Mouse (Mus musculus): ENCODE results near the gene Zfp92. TPM values are rescaled to one million over a fixed set of nuclear protein-coding genes. Genes with fewer than 3 reads are reported as not detected.
A peak's percentile ranks its signal among the peaks of the same experiment; 100 is the strongest.
"Not testable (repeated sequence)": the region's sequence is repeated elsewhere in the genome, so short reads cannot be mapped to it uniquely, and the experiment has no call there.

Zfp92 gene
- polyA plus RNA-seq (2016; fragmentation: Nextera tagmentation; extraction: Ambion mirVana): 0.18 and 0.22 TPM in 2 replicates

GRCm38 (mm10) chrX:73410880-73411517 lies at the start of gene Zfp92:
Gene Zfp92, plus strand, starts transcription at chrX:73411096.
- H3K9me3 ChIP-seq: no peaks in the 10 kb centered on the region
- H3K4me3 ChIP-seq: peak within 1 kb of the TSS; percentile 29
- no peak within 1 kb of the TSS for H3K27ac ChIP-seq (replicated peaks)
- no peak for ATAC-seq (ENCODE audit: low FRiP score, low read depth)
- peaks cover 13% of the 10 kb centered on the region; the same call in 1 of the 2 replicates for H3K27me3 ChIP-seq
- WGBS: 24% methylated on average over 20 of the region's 20 CpGs
- H3K4me2 ChIP-seq (replicated peaks): peak within 1 kb of the TSS; percentile 47
- no peaks in the 10 kb centered on the region for H3K36me3 ChIP-seq
- no peak within 1 kb of the TSS; the same call in 1 of the 2 replicates for H3K9ac ChIP-seq (replicated peaks)
- H3K4me1 ChIP-seq: no peaks in the 10 kb centered on the region

GRCm38 (mm10) chrX:73363291-73363690 lies 47.6 kb upstream of the Zfp92 start:
- Histone ChIP-seq H3K4me3 (no peak overlapping the region), H3K36me3 (no peaks in the 10 kb centered on the region), H3K27me3 (no peaks in the 10 kb centered on the region), H3K4me2 (replicated peaks) (no peak overlapping the region), H3K27ac (replicated peaks) (no peak overlapping the region), H3K9ac (replicated peaks) (no peak overlapping the region), H3K4me1 (no peaks in the 10 kb centered on the region), H3K9me3 (no peaks in the 10 kb centered on the region)
- ATAC-seq (ENCODE audit: low FRiP score, low read depth): no peak

DNA sequence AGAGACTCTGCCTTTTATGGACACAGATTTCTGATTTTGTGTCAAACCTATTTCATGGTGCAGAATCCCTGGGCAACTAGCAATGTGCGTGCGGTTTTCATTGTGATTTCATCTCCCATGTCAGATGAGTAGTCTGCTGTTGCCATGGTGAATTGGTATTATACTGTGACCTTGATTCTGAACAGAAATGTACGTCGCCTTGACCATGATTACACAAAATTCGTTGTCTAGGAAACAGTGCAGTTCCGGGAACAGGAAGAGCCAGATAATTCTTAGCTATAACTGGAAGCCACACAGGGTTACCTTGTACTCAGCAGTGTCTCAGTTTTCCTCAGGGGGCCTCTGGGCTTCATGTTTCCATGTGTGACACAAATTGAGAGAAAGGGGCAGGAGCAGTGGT lies 26.5 kb upstream of the Zfp92 start:
- Histone ChIP-seq H3K4me1 (no peaks in the 10 kb centered on the region), H3K9me3 (no peaks in the 10 kb centered on the region), H3K27ac (replicated peaks) (0 out of 2 replicates have a peak overlapping the region, but pooled peaks have one; percentile 42), H3K4me3 (no peak overlapping the region), H3K36me3 (no peaks in the 10 kb centered on the region), H3K27me3 (no peaks in the 10 kb centered on the region), H3K4me2 (replicated peaks) (no peak overlapping the region), H3K9ac (replicated peaks) (no peak overlapping the region)
- ATAC-seq (ENCODE audit: low FRiP score, low read depth): no peak
- WGBS: 56% methylated on average over 6 of the region's 6 CpGs

DNA sequence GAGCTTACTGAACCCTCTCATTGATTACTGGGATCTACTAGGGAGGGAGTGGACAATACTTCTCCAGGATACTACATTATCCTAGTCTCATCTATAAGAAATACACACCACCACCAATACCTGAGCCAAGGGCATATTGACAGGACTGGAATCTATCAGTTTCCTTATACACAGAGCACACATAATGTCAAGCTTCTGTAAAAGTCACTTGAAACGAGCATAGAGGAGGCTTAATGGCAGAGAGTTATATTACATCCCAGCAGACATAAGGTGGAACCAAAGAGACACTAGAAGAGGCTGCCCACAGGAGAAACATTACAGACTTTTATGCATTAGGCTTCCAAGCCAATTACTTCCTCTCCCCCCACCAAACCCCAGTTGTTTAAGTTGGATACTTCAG lies 26.0 kb upstream of the Zfp92 start:
- Histone ChIP-seq H3K9ac (replicated peaks) (no peak overlapping the region), H3K4me1 (no peaks in the 10 kb centered on the region), H3K4me3 (no peak overlapping the region), H3K36me3 (no peaks in the 10 kb centered on the region), H3K27ac (replicated peaks) (peak overlapping the region; percentile 42; the same call in 1 of the 2 replicates), H3K4me2 (replicated peaks) (no peak overlapping the region), H3K9me3 (no peaks in the 10 kb centered on the region), H3K27me3 (no peaks in the 10 kb centered on the region)
- WGBS: 48% methylated on average over 1 of the region's 1 CpGs
- no peak for ATAC-seq (ENCODE audit: low FRiP score, low read depth)

DNA sequence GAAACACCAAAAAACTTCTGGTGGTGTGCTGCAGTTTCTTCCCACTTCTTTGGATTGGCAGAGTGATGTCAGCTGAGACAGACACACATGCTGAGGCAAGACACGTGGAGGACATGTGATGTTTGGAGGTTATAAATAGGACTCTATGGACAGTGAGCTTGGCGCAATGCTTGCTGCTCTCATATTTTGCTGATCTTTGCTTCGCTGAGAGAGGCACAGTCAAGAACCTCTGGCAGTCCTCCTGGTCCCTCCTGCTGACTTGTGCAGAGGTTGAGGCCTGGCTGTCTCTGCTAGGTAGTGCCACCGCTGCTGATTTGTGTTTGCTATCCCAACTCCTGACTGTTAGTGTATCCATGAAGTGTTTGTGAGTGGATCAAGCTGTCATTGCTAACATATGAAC lies 19.4 kb upstream of the Zfp92 start:
- H3K27me3 ChIP-seq: 0 out of 2 replicates have a peak, but pooled peaks cover 1% of the 10 kb centered on the region
- H3K4me1 ChIP-seq: no peaks in the 10 kb centered on the region
- H3K9me3 ChIP-seq: no peaks in the 10 kb centered on the region
- ATAC-seq (ENCODE audit: low FRiP score, low read depth): no peak
- H3K9ac ChIP-seq (replicated peaks): no peak overlapping the region
- H3K4me2 ChIP-seq (replicated peaks): no peak overlapping the region
- H3K36me3 ChIP-seq: no peaks in the 10 kb centered on the region
- H3K27ac ChIP-seq (replicated peaks): no peak overlapping the region
- H3K4me3 ChIP-seq: no peak overlapping the region
- WGBS: 87% methylated on average over 4 of the region's 4 CpGs

- no peaks in the 10 kb centered on the region for H3K36me3 ChIP-seq
- no peaks in the 10 kb centered on the region for H3K9me3 ChIP-seq
- no peak overlapping the region for H3K4me3 ChIP-seq
- no peak overlapping the region for H3K27ac ChIP-seq (replicated peaks)
- no peaks in the 10 kb centered on the region for H3K4me1 ChIP-seq
- no peak overlapping the region for H3K9ac ChIP-seq (replicated peaks)
- 100% methylated on average over 1 of the region's 1 CpGs for WGBS
- peaks cover 7% of the 10 kb centered on the region; the same call in 1 of the 2 replicates for H3K27me3 ChIP-seq
- no peak overlapping the region for H3K4me2 ChIP-seq (replicated peaks)
- ATAC-seq (ENCODE audit: low FRiP score, low read depth): no peak
Measured at GRCm38 (mm10) chrX:73396446-73396845, 14.4 kb upstream of the Zfp92 start.

GRCm38 (mm10) chrX:73398636-73399035 lies 12.3 kb upstream of the Zfp92 start, which contains the start of gene Gm18336:
Gene Gm18336, minus strand, starts transcription at chrX:73398736.
- not testable (repeated sequence) for ATAC-seq (ENCODE audit: low FRiP score, low read depth); H3K9me3 ChIP-seq; H3K36me3 ChIP-seq; H3K4me2 ChIP-seq (replicated peaks); H3K27ac ChIP-seq (replicated peaks); H3K9ac ChIP-seq (replicated peaks); H3K4me3 ChIP-seq; H3K27me3 ChIP-seq; H3K4me1 ChIP-seq
- WGBS: 77% methylated on average over 2 of the region's 2 CpGs

DNA sequence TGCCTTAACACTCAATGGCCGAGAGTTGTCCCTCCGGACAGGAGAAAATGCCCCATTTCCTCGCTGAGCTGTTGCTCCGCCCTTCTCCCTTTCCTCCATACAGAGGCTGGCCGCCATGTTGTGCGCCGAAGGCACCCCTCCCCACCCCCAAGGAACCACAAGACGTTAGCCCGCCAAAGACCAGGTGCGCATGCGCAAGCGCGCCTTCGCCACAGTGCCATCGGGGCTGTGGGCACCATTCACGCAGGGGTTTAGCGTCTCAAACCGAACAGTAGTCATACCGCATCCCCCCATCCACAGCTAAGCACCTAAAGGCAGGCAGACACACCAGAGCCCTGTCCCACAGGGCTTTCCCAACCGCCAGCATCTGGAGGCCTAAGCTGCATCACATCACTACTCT lies 9.9 kb upstream of the Zfp92 start:
- H3K9ac ChIP-seq (replicated peaks): no peak overlapping the region
- no peak overlapping the region for H3K27ac ChIP-seq (replicated peaks)
- WGBS: 90% methylated on average over 20 of the region's 20 CpGs
- H3K36me3 ChIP-seq: no peaks in the 10 kb centered on the region
- peaks cover 7% of the 10 kb centered on the region; the same call in 1 of the 2 replicates for H3K27me3 ChIP-seq
- no peak overlapping the region for H3K4me2 ChIP-seq (replicated peaks)
- no peaks in the 10 kb centered on the region for H3K9me3 ChIP-seq
- no peak overlapping the region for H3K4me3 ChIP-seq
- no peak for ATAC-seq (ENCODE audit: low FRiP score, low read depth)
- H3K4me1 ChIP-seq: no peaks in the 10 kb centered on the region

DNA sequence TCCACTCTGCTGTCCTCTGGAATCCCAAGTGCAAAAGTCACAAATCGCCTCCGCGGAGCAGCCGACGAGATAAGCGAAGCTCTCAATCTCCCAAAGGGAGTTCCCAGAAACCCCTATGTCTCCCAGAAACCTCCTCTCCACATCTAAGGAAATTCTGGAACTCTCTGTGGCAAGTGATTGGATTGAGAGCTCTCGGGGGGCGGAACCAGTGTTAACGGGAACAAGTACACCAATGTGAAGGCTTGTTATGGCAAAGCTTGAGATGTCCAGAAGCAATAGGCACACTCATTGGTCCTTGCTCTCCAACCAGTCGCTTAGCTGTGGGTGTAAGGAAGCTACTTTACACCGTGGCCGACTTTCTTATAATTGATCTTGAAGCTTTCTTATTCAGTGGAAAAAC lies 9.3 kb upstream of the Zfp92 start:
- no peak overlapping the region for H3K9ac ChIP-seq (replicated peaks)
- H3K27ac ChIP-seq (replicated peaks): no peak overlapping the region
- no peaks in the 10 kb centered on the region for H3K36me3 ChIP-seq
- no peak overlapping the region for H3K4me3 ChIP-seq
- 90% methylated on average over 12 of the region's 12 CpGs for WGBS
- ATAC-seq (ENCODE audit: low FRiP score, low read depth): no peak
- no peak overlapping the region for H3K4me2 ChIP-seq (replicated peaks)
- H3K9me3 ChIP-seq: no peaks in the 10 kb centered on the region
- H3K27me3 ChIP-seq: peaks cover 5% of the 10 kb centered on the region; the same call in 1 of the 2 replicates
- H3K4me1 ChIP-seq: no peaks in the 10 kb centered on the region

DNA sequence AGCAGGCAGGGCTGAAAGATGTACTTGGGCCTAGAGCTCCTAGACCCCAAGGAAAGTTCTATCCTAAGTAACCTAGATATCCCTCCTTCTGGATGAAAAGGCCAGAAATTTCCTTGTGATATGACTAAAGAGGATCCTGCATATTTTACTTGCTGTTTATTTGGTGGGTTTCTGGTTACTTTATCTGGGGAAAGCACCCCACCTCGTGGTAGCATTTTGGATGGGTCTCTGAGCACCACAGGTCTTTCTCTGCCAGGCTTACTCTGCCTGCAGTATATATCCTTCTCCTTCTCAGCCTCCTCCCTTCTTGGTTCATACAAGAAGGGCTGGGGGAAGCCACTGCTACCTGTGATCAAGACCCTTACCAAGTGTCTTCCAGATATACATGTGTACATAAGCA lies 1.9 kb downstream of the Zfp92 start:
- no peak for ATAC-seq (ENCODE audit: low FRiP score, low read depth)
- Histone ChIP-seq H3K4me1 (no peaks in the 10 kb centered on the region), H3K27ac (replicated peaks) (no peak overlapping the region), H3K9me3 (no peaks in the 10 kb centered on the region), H3K4me2 (replicated peaks) (no peak overlapping the region), H3K9ac (replicated peaks) (no peak overlapping the region), H3K27me3 (peaks cover 13% of the 10 kb centered on the region; the same call in 1 of the 2 replicates), H3K4me3 (no peak overlapping the region), H3K36me3 (no peaks in the 10 kb centered on the region)
- 20% methylated on average over 1 of the region's 1 CpGs for WGBS

DNA sequence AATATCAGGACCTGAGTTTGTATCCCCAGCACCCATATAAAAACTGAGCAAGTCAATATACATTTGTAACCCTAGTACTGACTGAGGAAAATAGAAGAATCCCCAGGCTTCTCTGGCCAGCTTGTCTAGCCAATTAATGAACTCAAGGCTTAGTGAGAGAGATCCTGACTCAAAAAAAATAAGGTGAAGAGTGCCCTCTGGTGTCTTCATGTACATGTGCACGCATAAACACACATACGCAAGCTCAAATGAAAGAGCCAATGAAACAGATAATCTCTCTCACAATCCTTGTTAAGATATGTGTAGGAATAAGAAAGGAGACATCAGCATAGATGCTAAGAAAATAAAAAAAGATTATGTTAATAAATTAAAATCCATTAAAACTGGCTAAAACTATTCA lies 19.1 kb downstream of the Zfp92 start:
- Histone ChIP-seq H3K27ac (replicated peaks) (no peak overlapping the region), H3K9me3 (no peaks in the 10 kb centered on the region), H3K4me2 (replicated peaks) (no peak overlapping the region), H3K4me1 (no peaks in the 10 kb centered on the region), H3K36me3 (no peaks in the 10 kb centered on the region), H3K9ac (replicated peaks) (no peak overlapping the region), H3K27me3 (no peaks in the 10 kb centered on the region), H3K4me3 (no peak overlapping the region)
- 81% methylated on average over 2 of the region's 2 CpGs for WGBS
- ATAC-seq (ENCODE audit: low FRiP score, low read depth): no peak

DNA sequence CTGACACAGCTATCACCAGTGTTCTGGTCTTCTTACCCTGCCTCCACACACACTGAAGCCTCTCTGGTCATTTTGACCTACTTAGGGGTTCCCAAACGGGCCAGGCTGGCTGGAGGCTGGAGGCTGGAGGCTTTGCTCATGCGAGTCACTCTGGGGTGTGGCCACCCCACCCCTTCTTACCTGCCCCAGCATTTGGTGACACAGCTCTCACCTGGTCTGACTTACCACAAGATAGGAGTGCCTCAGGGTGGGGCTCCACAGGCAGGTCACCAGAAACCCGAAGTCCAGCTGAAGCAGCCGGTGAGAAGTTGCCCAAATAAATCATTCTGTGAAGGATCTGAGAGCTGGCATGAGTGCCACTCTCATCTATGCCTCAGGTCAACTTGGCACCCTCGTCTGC lies 22.0 kb downstream of the Zfp92 start:
- Histone ChIP-seq H3K4me2 (replicated peaks) (no peak overlapping the region), H3K27me3 (no peaks in the 10 kb centered on the region), H3K4me3 (no peak overlapping the region), H3K4me1 (no peaks in the 10 kb centered on the region), H3K27ac (replicated peaks) (no peak overlapping the region), H3K9me3 (no peaks in the 10 kb centered on the region), H3K36me3 (0 out of 2 replicates have a peak, but pooled peaks cover 3% of the 10 kb centered on the region), H3K9ac (replicated peaks) (no peak overlapping the region)
- no peak for ATAC-seq (ENCODE audit: low FRiP score, low read depth)
- 75% methylated on average over 5 of the region's 5 CpGs for WGBS

GRCm38 (mm10) chrX:73435252-73435651 lies 24.4 kb downstream of the Zfp92 start, which contains the start of gene Trex2:
Gene Trex2, minus strand, starts transcription at chrX:73435344.
- no peak within 1 kb of the TSS for H3K4me2 ChIP-seq (replicated peaks)
- H3K27ac ChIP-seq (replicated peaks): no peak within 1 kb of the TSS
- no peak within 1 kb of the TSS for H3K4me3 ChIP-seq
- WGBS: 90% methylated on average over 11 of the region's 11 CpGs
- H3K4me1 ChIP-seq: no peaks in the 10 kb centered on the region
- no peak for ATAC-seq (ENCODE audit: low FRiP score, low read depth)
- 0 out of 2 replicates have a peak, but pooled peaks cover 3% of the 10 kb centered on the region for H3K36me3 ChIP-seq
- no peak within 1 kb of the TSS for H3K9ac ChIP-seq (replicated peaks)
- H3K27me3 ChIP-seq: no peaks in the 10 kb centered on the region
- no peaks in the 10 kb centered on the region for H3K9me3 ChIP-seq
